Mouse (Mus musculus) erythroblast, embryonic 14.5 days (primary cell): Measurements from ENCODE around the gene Ppm1n.

Experiments
- GATA1 ChIP-seq: IDR thresholded peaks from 2 replicates; pipeline ENCODE4 v1.6.1; 2012; ENCODE audit warnings: low read length, inconsistent platforms, mixed read lengths
- TAL1 ChIP-seq: IDR thresholded peaks from 3 replicates; pipeline ENCODE4 v1.6.1; 2012; ENCODE audit warnings: low read length, inconsistent platforms, mixed read lengths

DNA sequence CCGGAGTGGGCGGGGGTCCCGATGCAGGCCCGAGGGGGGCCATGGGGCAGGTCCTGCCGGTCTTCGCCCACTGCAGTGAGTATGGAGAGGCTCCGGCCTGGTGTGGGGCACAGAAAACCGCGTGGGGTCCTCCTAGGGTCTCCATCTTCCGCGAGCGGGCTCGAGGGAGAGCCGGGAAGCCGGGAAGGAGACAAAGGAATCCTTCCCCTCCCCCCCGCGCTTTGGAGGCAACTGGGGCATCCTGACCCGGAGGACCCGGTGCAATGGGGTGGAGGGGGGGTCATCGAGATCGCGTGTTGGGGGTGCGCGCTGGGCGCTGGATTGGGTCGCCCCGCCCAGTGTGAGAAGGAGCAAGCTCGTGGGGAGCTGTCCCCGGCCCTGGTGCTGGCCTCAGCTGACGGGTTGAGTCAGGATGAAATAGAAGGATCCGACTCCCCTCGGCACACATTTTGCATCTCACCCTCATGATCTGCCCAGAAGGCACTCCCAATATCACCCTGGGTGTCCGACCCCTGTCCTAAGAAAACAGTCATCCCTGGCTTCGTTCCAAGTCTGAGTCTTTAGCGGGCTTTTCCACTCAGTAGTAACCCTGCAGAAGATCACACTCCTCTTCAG, 3.0 kb upstream of the Ppm1n start:
- TF ChIP-seq TAL1 = no peak
- TF ChIP-seq GATA1 = no peak
